Mouse (Mus musculus): ENCODE results near the gene Ostf1. TPM values are rescaled to one million over a fixed set of nuclear protein-coding genes. Genes with fewer than 3 reads are reported as not detected.

The Ostf1 gene
- polyA plus RNA-seq, 1 experiment from 2014 or later = 29.5 TPM

Other genes with a start within 250 kb of the Ostf1 start
- gene Nmrk1, start 127 bp upstream of the Ostf1 start, polyA plus RNA-seq (2015; fragmentation: Nextera tagmentation; extraction: Ambion mirVana) = 4.2 and 4.5 TPM in 2 replicates
- gene Carnmt1, start 38.9 kb upstream of the Ostf1 start, polyA plus RNA-seq (2015; fragmentation: Nextera tagmentation; extraction: Ambion mirVana) = 17.7 and 18.0 TPM in 2 replicates
- 74.1 and 82.2 TPM in 2 replicates for gene D030056L22Rik, start 81.4 kb upstream of the Ostf1 start, polyA plus RNA-seq (2015; fragmentation: Nextera tagmentation; extraction: Ambion mirVana)
- gene Trpm6, start 118.2 kb upstream of the Ostf1 start, polyA plus RNA-seq (2015; fragmentation: Nextera tagmentation; extraction: Ambion mirVana) = 0.10 and 0.19 TPM in 2 replicates